Mouse (Mus musculus) lung, embryonic 16.5 days (tissue): ENCODE results near the gene Ano9. TPM values are rescaled to one million over a fixed set of nuclear protein-coding genes. Genes with fewer than 3 reads are reported as not detected.

ENCODE experiments used
- ATAC-seq: fragments of 200-750 bp; cut with Nextera tagmentation; 2 replicates; pipeline ENCODE4 v1.8.0; 2017; ENCODE audit warnings: low read depth, mild to moderate bottlenecking, moderate library complexity
- H3K27ac ChIP-seq: fragments of 300-500 bp; sonication (generic); 2 replicates; pipeline ENCODE4 v1.5.1; 2014; ENCODE audit warnings: mild to moderate bottlenecking, control low read depth, low read length
- H3K27me3 ChIP-seq: fragments of 300-500 bp; sonication (generic); 2 replicates; pipeline ENCODE4 v1.6.1; 2014; ENCODE audit warnings: low read depth, low read length, mixed read lengths; ENCODE audit not compliant: control insufficient read depth, insufficient read depth
- H3K36me3 ChIP-seq: fragments of 300-500 bp; sonication (generic); 2 replicates; pipeline ENCODE4 v1.6.1; 2014; ENCODE audit warnings: low read length; ENCODE audit not compliant: control insufficient read depth, insufficient read depth
- H3K4me1 ChIP-seq: fragments of 300-500 bp; sonication (generic); replicated peaks from 2 replicates; pipeline ENCODE4 v1.6.1; 2014; ENCODE audit warnings: low read length, mixed read lengths; ENCODE audit not compliant: control insufficient read depth, insufficient read depth
- H3K4me2 ChIP-seq: fragments of 300-500 bp; sonication (generic); 2 replicates; pipeline ENCODE4 v1.6.1; 2014; ENCODE audit warnings: low read depth, low read length, control low read depth
- H3K4me3 ChIP-seq: fragments of 300-500 bp; sonication (generic); 2 replicates; pipeline ENCODE4 v1.5.1; 2014; ENCODE audit warnings: mild to moderate bottlenecking, low read length, control low read depth
- H3K9ac ChIP-seq: fragments of 300-500 bp; sonication (generic); 2 replicates; pipeline ENCODE4 v1.6.1; 2014; ENCODE audit warnings: low read length, control low read depth
- H3K9me3 ChIP-seq: fragments of 300-500 bp; sonication (generic); 2 replicates; pipeline ENCODE4 v1.6.1; 2016; ENCODE audit warnings: low read length; ENCODE audit not compliant: control insufficient read depth
- WGBS: fragments of 180-500 bp; shearing (Covaris S2); extraction: QIAGEN DNeasy Blood & Tissue Kit; methylation state at CpG from one replicate; pipeline ENCODE4 v1.1.7; 2014; 5-methylcytosine and 5-hydroxymethylcytosine counted together
- polyA plus RNA-seq: library from polyadenylated mRNA; unstranded; fragments of >200 nt; fragmentation: Nextera tagmentation; extraction: Ambion mirVana; gene quantifications from 2 replicates; pipeline ENCODE4 v1.2.1, GENCODE M21; 2015

Gene Ano9
- polyA plus RNA-seq, 1 experiment from 2014 or later: 6.7 TPM

- Histone ChIP-seq H3K27me3 (no peaks in the 10 kb centered on the region), H3K4me1 (peaks cover 4% of the 10 kb centered on the region), H3K9me3 (no peaks in the 10 kb centered on the region), H3K36me3 (no peaks in the 10 kb centered on the region), H3K27ac (no peak overlapping the region), H3K4me3 (no peak overlapping the region), H3K4me2 (no peak overlapping the region), H3K9ac (no peak overlapping the region)
- no peak for ATAC-seq
- 71% methylated on average over 3 of the region's 3 CpGs for WGBS
These were observed 3.0 kb upstream of the Ano9 start for GRCm38 (mm10) chr7:141120605-141121004.

GRCm38 (mm10) chr7:141119487-141119886 lies 1.9 kb upstream of the Ano9 start:
- Histone ChIP-seq H3K4me3 (no peak overlapping the region), H3K4me1 (peaks cover 4% of the 10 kb centered on the region), H3K9ac (no peak overlapping the region), H3K9me3 (no peaks in the 10 kb centered on the region), H3K27me3 (no peaks in the 10 kb centered on the region), H3K4me2 (no peak overlapping the region), H3K36me3 (no peaks in the 10 kb centered on the region), H3K27ac (no peak overlapping the region)
- no peak for ATAC-seq
- WGBS: 65% methylated on average over 3 of the region's 3 CpGs

DNA sequence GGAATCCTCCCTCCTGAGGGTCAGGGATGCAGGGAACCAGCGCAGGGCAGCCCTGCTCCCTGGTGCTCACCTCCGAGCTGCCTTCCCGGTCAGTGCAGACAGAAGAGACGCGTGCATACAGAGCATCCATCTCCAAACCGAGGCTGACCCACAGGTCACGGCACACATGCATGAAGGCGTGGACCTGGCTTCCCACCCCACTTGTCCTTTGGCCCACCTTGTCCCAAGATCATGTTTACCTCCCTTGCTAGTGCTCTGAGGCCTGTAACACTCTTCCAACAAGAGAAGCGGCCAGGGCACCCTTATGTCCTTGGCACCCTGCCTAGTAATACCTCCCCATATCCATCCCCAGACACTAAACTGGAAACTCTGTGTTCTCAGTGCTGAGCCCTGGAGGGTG lies 1.7 kb downstream of the Ano9 start:
- Histone ChIP-seq H3K36me3 (no peaks in the 10 kb centered on the region), H3K9ac (no peak overlapping the region), H3K4me2 (no peak overlapping the region), H3K4me1 (no peaks in the 10 kb centered on the region), H3K9me3 (no peaks in the 10 kb centered on the region), H3K27me3 (no peaks in the 10 kb centered on the region), H3K27ac (no peak overlapping the region), H3K4me3 (no peak overlapping the region)
- ATAC-seq: no peak
- 77% methylated on average over 9 of the region's 9 CpGs for WGBS

- H3K4me3 ChIP-seq: no peak overlapping the region
- 62% methylated on average over 3 of the region's 3 CpGs for WGBS
- H3K4me1 ChIP-seq: peaks cover 7% of the 10 kb centered on the region; the same call in 1 of the 2 replicates
- no peak overlapping the region for H3K27ac ChIP-seq
- no peaks in the 10 kb centered on the region for H3K9me3 ChIP-seq
- no peak overlapping the region for H3K4me2 ChIP-seq
- H3K27me3 ChIP-seq: peaks cover 3% of the 10 kb centered on the region; the same call in 1 of the 2 replicates
- no peak for ATAC-seq
- no peaks in the 10 kb centered on the region for H3K36me3 ChIP-seq
- no peak overlapping the region for H3K9ac ChIP-seq
These were observed 14.4 kb downstream of the Ano9 start for GRCm38 (mm10) chr7:141103161-141103560.

DNA sequence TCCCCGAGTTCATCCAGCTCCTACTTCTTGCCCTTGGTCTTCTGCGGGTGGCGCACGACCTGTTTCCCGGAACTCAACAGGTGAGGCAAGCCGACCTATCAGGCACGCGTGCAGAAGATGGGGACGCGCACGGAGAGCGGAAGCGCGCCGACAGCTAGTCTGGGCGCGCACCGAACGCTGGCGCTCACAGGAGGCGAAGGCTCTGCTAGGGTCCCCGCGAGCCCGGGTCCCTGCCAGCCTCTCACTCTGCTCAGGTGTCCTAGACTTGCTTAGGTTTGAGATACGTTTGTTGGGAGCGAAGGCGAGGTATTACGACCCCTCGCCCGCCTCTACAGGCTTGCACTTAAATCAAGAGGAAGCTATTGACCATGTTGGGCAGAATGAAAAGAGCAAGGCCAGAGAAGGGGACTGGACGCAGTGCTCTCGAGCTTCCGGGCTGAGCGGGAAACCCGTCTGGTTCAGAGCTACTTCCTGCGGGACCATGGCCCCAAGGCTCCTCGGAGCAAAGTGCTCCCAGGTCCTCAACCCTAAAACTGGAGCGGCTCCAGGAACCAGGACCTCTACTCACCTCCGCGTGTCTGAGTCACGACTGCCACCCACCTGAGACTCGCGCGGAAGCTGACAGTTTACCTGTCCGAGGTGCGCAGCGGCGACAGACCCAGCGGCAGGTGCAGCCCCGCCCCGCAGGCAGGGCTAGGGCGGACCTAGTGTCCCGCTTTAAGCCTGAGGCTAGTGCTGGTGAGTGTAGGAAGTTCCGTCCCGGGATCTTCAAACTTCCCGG lies 17.5 kb downstream of the Ano9 start, which contains the start of gene Sigirr:
Gene Sigirr, minus strand, starts transcription at position 662 of the 781 bp plus-strand sequence.
- Histone ChIP-seq H3K4me1 (peaks cover 11% of the 10 kb centered on the region), H3K4me3 (peak within 1 kb of the TSS; percentile 54), H3K9me3 (no peaks in the 10 kb centered on the region), H3K27ac (peak within 1 kb of the TSS; percentile 81), H3K4me2 (peak within 1 kb of the TSS; percentile 85), H3K9ac (peak within 1 kb of the TSS; percentile 65), H3K27me3 (peaks cover 3% of the 10 kb centered on the region; the same call in 1 of the 2 replicates), H3K36me3 (no peaks in the 10 kb centered on the region)
- peak; percentile 72 for ATAC-seq
- WGBS: 1% methylated on average over 56 of the region's 56 CpGs

GRCm38 (mm10) chr7:141097177-141097576 lies 20.4 kb downstream of the Ano9 start:
- no peak for ATAC-seq
- H3K27me3 ChIP-seq: peaks cover 3% of the 10 kb centered on the region
- H3K9me3 ChIP-seq: no peaks in the 10 kb centered on the region
- no peak overlapping the region for H3K4me2 ChIP-seq
- H3K36me3 ChIP-seq: no peaks in the 10 kb centered on the region
- no peak overlapping the region for H3K9ac ChIP-seq
- H3K4me3 ChIP-seq: no peak overlapping the region
- peaks cover 16% of the 10 kb centered on the region for H3K4me1 ChIP-seq
- peak overlapping the region; percentile 37; the same call in 1 of the 2 replicates for H3K27ac ChIP-seq
- 79% methylated on average over 5 of the region's 5 CpGs for WGBS

- Histone ChIP-seq H3K4me2 (peak overlapping the region; percentile 42), H3K27ac (peak overlapping the region; percentile 65), H3K9me3 (no peaks in the 10 kb centered on the region), H3K27me3 (peaks cover 3% of the 10 kb centered on the region), H3K36me3 (no peaks in the 10 kb centered on the region), H3K9ac (peak overlapping the region; percentile 49), H3K4me1 (peaks cover 19% of the 10 kb centered on the region), H3K4me3 (peak overlapping the region; percentile 23)
- WGBS: 47% methylated on average over 6 of the region's 6 CpGs
- peak; percentile 53 for ATAC-seq
These were observed 21.0 kb downstream of the Ano9 start for GRCm38 (mm10) chr7:141096649-141097056.

DNA sequence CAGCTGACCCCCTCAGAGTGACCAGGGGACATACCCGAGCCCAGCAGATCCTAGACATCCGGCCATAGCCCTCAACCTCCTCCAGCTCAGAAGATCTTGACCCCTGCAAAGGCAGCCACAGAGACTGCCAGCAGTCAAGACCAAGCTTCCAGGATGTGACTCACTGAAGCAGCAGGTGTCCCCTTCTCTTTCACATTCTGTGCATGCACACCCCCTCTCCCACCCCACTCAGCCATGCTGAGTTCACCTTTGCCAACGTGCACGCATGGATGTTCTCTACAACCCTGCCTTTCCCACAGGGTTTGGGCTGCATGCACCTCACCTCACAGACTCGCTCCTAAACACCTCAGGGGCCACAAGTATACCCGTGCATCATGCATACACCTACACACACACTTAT lies 21.6 kb downstream of the Ano9 start:
- 69% methylated on average over 6 of the region's 6 CpGs for WGBS
- Histone ChIP-seq H3K9me3 (no peaks in the 10 kb centered on the region), H3K4me3 (peak overlapping the region; percentile 23), H3K27ac (peak overlapping the region; percentile 65), H3K36me3 (no peaks in the 10 kb centered on the region), H3K27me3 (peaks cover 3% of the 10 kb centered on the region), H3K9ac (peak overlapping the region; percentile 49), H3K4me1 (peaks cover 19% of the 10 kb centered on the region), H3K4me2 (peak overlapping the region; percentile 42)
- ATAC-seq: no peak

GRCm38 (mm10) chr7:141094487-141095205 lies 23.0 kb downstream of the Ano9 start:
- Histone ChIP-seq H3K4me3 (no peak overlapping the region), H3K27me3 (no peaks in the 10 kb centered on the region; the same call in none of the 2 replicates), H3K4me1 (peaks cover 14% of the 10 kb centered on the region), H3K9ac (no peak overlapping the region), H3K4me2 (no peak overlapping the region), H3K27ac (no peak overlapping the region), H3K9me3 (no peaks in the 10 kb centered on the region), H3K36me3 (no peaks in the 10 kb centered on the region)
- WGBS: 62% methylated on average over 15 of the region's 15 CpGs
- no peak for ATAC-seq
